Mouse (Mus musculus): ENCODE data around the gene Tbl1xr1.
A peak's percentile ranks its signal among the peaks of the same experiment; 100 is the strongest.

Tbl1xr1 gene

GRCm38 (mm10) chr3:22076561-22076935 is at the start of gene Tbl1xr1:
Gene Tbl1xr1, plus strand, starts transcription at chr3:22076652.
- peak; percentile 91 to 94 for DNase-seq (ENCODE audit: low spot score in 2 of 2)

DNA sequence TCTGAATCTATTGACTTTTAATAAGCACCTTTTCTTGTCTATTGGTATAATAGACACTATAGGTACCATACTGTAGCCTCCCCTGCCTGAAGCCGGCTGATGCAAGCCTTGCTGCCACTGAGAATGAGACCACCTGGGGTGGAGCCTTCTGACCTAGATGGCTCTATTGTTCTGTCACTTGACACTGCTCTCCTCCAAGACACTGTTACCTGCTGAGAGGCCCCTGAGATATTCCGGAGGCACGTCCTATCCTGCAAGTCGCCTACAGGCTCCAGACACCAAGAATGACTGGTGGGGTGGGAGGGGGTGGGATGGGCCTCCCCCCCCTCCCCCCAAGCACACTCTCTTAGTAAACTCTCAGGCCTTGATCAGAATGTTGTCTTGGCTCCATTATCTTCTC is 38.4 kb upstream of the Tbl1xr1 start:
- no peak for DNase-seq (ENCODE audit: low spot score in 2 of 2)

- DNase-seq (ENCODE audit: low spot score in 2 of 2) = no peak
These were observed 37.2 kb upstream of the Tbl1xr1 start for GRCm38 (mm10) chr3:22039036-22039795.

GRCm38 (mm10) chr3:22040627-22041026 is 35.8 kb upstream of the Tbl1xr1 start:
- DNase-seq (ENCODE audit: low spot score in 2 of 2) = no peak

DNA sequence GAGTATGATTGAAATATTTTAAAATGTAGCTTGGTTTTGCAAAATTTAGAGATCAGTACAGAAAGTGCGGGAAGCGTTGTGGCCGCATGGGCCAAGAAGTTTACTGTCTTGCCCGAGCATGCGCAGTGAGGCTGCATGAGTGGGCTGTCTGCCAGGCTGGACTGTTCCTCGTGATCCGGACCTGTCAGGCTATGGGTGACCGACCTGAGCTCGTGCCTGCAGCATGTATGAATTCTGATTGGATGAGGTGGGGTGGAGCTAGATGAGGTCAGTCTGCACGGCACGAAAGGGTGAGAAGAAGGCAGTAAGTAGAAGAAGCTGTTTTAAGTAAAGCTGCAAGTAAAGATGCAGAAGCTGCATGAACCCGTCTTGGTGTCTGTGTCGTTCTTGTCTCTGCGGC is 29.2 kb upstream of the Tbl1xr1 start:
- DNase-seq (ENCODE audit: low spot score in 2 of 2) = no peak

GRCm38 (mm10) chr3:22056664-22057328 is 19.7 kb upstream of the Tbl1xr1 start:
- no peak for DNase-seq (ENCODE audit: low spot score in 2 of 2)

DNA sequence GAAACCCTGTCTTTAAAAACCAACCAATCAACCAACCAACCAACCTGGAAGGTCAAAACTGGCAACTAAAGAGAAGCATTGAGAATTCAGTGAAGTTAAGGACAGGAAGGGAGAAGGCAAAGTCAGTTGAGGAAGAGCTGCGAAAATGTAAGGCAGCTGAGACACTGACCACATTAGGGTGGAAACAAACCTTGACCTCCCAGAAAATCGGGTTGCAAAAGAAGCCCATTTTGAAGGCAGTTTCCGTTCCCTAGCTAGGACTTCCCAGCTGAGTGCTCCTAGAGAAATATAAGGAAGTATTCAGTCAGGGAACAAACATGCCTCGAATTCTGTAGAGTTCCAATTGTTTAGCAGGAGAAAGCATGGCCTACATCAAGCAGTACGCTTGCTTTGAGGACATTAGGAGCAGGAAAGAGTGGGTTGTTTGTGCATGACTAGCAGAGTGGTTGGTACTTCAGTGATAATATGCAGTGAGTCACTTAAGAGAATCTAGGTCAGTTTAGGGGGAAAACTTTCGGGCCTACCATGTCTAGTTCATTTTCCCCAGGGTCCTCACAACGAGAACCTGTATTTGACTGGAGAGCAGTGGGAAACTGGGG is 18.1 kb upstream of the Tbl1xr1 start:
- DNase-seq (ENCODE audit: low spot score in 2 of 2) = no peak

- no peak for DNase-seq (ENCODE audit: low spot score in 2 of 2)
These were observed 15.3 kb upstream of the Tbl1xr1 start for GRCm38 (mm10) chr3:22061163-22061562.

GRCm38 (mm10) chr3:22068621-22069020 is 7.8 kb upstream of the Tbl1xr1 start:
- DNase-seq (ENCODE audit: low spot score in 2 of 2) = no peak

DNA sequence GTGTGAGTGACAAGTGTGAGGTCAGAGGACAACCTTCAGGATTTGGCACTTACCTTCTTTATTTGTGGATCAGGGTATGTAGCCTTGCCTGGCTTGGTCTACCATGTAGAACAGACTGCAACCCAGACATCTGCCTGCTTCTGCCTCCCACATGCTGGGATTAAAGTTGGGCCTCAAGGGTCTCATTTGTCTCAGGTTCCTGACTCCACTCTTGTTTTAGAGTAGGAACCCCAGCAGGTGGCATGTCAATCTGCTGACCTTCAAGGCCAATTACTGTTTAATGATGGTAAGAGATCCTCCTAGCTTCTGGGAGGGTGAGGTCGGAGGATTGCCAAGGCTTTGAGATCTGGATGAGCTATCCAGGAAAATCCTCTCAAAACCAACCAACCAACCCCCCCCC is 2.5 kb upstream of the Tbl1xr1 start:
- DNase-seq (ENCODE audit: low spot score in 2 of 2) = no peak

GRCm38 (mm10) chr3:22074591-22075294 is 1.7 kb upstream of the Tbl1xr1 start:
- DNase-seq (ENCODE audit: low spot score in 2 of 2) = peak; percentile 31 to 62

DNA sequence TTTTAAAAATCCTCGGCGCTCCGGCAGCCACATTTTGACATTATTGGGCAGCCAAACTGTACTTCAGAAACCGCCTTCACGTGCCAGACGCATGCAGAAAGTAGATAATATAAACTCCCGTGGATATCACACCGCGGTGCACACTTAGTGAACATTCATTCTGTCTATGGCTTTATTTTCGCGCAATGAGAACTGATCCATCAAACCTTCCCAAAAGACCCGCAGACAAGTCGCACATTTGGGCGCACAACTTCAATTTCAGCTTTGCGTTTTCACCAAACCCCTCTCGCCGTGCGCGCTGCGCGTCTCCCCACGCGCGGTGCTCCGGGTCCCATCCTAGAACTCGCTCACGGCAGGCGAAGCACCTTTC is 950 bp upstream of the Tbl1xr1 start:
- peak; percentile 10 to 19 for DNase-seq (ENCODE audit: low spot score in 2 of 2)

- DNase-seq (ENCODE audit: low spot score in 2 of 2) = peak; percentile 89 to 90
These were observed 428 bp upstream of the Tbl1xr1 start for GRCm38 (mm10) chr3:22075887-22076560.

- DNase-seq (ENCODE audit: low spot score in 2 of 2) = peak; percentile 60 to 74
These were observed 644 bp downstream of the Tbl1xr1 start for GRCm38 (mm10) chr3:22076936-22077656.

DNA sequence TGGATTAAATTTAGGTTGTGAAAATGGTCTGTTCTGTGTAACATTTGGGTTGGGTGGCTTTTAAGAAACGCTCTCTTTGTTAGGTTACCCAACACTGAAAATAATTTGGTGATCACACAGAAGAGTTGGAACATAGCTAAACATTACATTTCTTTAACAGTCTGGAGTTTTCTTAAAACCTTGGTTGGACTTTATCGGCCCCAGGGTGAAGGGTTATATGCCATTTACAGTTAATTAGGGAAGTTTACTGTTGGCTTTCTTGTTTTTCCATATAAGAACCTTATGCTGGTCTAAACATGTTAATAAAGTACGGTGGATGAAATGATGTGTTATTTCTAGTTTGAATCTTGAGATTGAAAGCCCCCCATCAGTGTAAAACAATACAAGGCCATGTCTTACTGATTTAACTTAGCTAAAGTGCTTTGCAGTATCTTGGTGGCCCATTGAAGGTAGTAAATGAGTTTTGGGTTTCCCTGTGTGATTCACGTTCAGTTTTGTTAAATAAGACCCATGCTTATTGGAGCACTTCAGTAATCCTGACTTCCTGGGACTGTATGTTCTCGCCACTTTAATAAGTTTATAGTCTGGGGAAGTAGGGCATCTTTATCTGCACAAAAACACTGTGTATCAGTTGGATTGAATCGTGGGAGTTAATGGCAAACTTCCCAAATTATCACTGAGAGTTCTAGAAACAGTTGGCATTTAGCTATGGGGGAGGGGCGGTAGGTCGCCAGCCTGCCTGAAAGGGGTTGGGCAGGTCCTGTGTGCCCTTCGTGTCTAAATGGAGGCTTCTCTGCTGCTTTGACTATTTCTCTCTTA is 1.4 kb downstream of the Tbl1xr1 start:
- DNase-seq (ENCODE audit: low spot score in 2 of 2) = peak in 1 of 2 experiments; percentile 34

DNA sequence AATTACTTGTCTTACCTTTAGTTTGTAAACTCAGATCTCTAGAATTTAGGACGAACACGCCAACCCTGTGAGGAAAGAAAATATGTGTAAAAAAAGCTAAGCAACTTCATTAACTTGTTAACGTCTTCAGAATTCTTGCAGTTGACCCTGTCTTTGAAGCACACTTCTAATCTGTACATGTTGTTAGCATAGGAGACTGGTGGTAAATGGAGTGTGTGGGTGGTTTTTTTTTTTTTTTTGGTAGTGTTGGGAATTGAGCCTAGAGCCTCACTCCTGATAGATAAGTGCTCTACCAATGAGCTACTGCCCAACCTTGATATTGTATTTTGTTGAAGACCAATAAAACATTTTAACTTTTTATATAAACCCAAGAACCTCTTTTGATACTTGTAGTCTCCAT is 2.1 kb downstream of the Tbl1xr1 start:
- no peak for DNase-seq (ENCODE audit: low spot score in 2 of 2)

DNA sequence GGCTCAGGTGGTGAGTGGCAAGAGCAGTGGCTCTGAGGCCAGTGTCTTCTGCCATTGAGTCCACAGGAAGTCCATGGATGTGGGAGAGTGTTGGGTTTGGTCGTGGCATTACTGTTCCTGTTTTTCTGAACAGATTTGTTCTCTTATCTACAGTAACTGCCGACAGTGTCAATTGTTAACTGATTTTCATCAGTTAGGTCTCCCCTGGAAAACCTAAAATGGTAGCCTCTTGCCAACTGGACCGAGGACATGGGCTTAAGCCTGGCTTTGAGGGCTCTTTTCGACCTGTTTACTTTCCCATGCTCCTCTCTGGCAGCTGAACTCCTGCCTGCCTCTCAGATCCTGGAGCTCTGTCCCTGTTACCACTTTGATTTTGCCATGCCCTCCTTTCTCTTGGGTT is 5.4 kb downstream of the Tbl1xr1 start:
- DNase-seq (ENCODE audit: low spot score in 2 of 2) = no peak

DNA sequence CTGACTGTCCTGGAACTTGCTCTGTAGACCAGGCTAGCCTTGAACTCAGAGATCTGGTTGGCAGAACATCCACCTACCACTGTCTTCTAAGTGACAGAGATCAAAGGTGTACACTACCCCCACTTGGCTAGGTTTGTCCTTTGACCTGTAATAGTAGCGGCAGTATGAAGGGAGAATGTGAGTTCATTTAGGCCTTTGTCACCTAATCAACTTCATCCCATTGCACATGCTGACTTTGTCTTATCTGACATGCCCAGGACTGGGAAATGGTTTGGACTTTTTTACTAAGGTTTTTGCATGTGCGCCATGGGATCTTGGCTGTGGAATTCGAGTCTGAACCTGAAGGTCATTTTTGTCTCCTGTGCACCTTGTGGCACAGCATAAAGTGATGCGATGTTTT is 6.4 kb downstream of the Tbl1xr1 start:
- DNase-seq (ENCODE audit: low spot score in 2 of 2) = no peak

- DNase-seq (ENCODE audit: low spot score in 2 of 2) = no peak
These were observed 8.0 kb downstream of the Tbl1xr1 start for GRCm38 (mm10) chr3:22084222-22084996.

Data from spleen, postnatal 36 days (tissue).